Mouse (Mus musculus) stomach, embryonic 14.5 days (tissue): ENCODE data around the gene Trap1. TPM values are rescaled to one million over a fixed set of nuclear protein-coding genes. Genes with fewer than 3 reads are reported as not detected.

ENCODE experiments used
- ATAC-seq: fragments of 200-750 bp; cut with Nextera tagmentation; 2 replicates; pipeline ENCODE4 v1.8.0; 2017; ENCODE audit warnings: low read depth, moderate TSS enrichment; ENCODE audit not compliant: insufficient number of reproducible peaks, insufficient read depth, low FRiP score
- H3K27ac ChIP-seq: fragments of 300-500 bp; sonication (generic); 2 replicates; pipeline ENCODE4 v1.5.1; 2014; ENCODE audit warnings: mild to moderate bottlenecking, low read length, moderate library complexity, mixed read lengths
- H3K27me3 ChIP-seq: fragments of 300-500 bp; sonication (generic); 2 replicates; pipeline ENCODE4 v1.6.1; 2014; ENCODE audit warnings: low read length, control low read depth, mixed read lengths; ENCODE audit not compliant: control insufficient read depth, insufficient read depth
- H3K36me3 ChIP-seq: fragments of 300-500 bp; sonication (generic); 2 replicates; pipeline ENCODE4 v1.6.1; 2014; ENCODE audit warnings: mild to moderate bottlenecking, control low read depth, low read length, moderate library complexity, mixed read lengths; ENCODE audit not compliant: control insufficient read depth, insufficient read depth
- H3K4me1 ChIP-seq: fragments of 300-500 bp; sonication (generic); 2 replicates; pipeline ENCODE4 v1.6.1; 2014; ENCODE audit warnings: low read length, control low read depth, mixed read lengths; ENCODE audit not compliant: control insufficient read depth, insufficient read depth
- H3K4me2 ChIP-seq: fragments of 300-500 bp; sonication (generic); replicated peaks from 2 replicates; pipeline ENCODE4 v1.6.1; 2014; ENCODE audit warnings: low read depth, low read length, control low read depth
- H3K4me3 ChIP-seq: fragments of 300-500 bp; sonication (generic); 2 replicates; pipeline ENCODE4 v1.5.1; 2014; ENCODE audit warnings: low read depth, low read length, control low read depth
- H3K9ac ChIP-seq: fragments of 300-500 bp; sonication (generic); replicated peaks from 2 replicates; pipeline ENCODE4 v1.6.1; 2014; ENCODE audit warnings: low read depth, mild to moderate bottlenecking, control low read depth, low read length, moderate library complexity, mixed read lengths
- H3K9me3 ChIP-seq: fragments of 300-500 bp; sonication (generic); 2 replicates; pipeline ENCODE4 v1.6.1; 2016; ENCODE audit warnings: low read depth, low read length, control low read depth; ENCODE audit not compliant: control insufficient read depth
- WGBS: fragments of 180-500 bp; shearing (Covaris S2); extraction: QIAGEN DNeasy Blood & Tissue Kit; methylation state at CpG from one replicate; pipeline ENCODE4 v1.1.7; 2014; 5-methylcytosine and 5-hydroxymethylcytosine counted together
- polyA plus RNA-seq: library from polyadenylated mRNA; unstranded; fragments of >200 nt; fragmentation: Nextera tagmentation; extraction: Ambion mirVana; gene quantifications from 2 replicates; pipeline ENCODE4 v1.2.1, GENCODE M21; 2014

Trap1 gene
- polyA plus RNA-seq, 1 experiment from 2014 or later, result 94.0 TPM

DNA sequence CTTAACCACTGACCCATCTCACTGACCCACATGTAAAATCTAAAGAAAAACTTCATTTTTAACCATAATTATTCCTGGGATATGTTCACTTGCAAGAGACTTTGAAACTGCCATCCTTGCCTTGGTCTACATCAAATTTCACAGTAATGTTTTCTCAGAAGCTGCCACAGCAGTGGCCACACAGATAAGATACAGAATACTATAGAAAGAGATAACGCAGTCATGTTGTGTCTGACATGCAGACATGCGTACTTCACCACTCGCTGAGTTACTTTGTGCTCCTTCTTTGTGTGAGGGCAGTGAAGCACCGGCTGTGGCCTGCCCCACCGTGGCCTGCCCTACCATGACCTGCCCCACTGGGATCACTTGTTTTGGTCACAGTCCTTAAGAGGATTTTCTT, 43.7 kb downstream of the Trap1 start:
- Histone ChIP-seq H3K9me3 (no peaks in the 10 kb centered on the region), H3K36me3 (peaks cover 16% of the 10 kb centered on the region), H3K4me1 (no peaks in the 10 kb centered on the region), H3K9ac (no peak overlapping the region), H3K27ac (no peak overlapping the region), H3K4me3 (no peak overlapping the region), H3K27me3 (no peaks in the 10 kb centered on the region), H3K4me2 (no peak overlapping the region)
- WGBS, result 79% methylated on average over 5 of the region's 5 CpGs
- ATAC-seq, result no peak

DNA sequence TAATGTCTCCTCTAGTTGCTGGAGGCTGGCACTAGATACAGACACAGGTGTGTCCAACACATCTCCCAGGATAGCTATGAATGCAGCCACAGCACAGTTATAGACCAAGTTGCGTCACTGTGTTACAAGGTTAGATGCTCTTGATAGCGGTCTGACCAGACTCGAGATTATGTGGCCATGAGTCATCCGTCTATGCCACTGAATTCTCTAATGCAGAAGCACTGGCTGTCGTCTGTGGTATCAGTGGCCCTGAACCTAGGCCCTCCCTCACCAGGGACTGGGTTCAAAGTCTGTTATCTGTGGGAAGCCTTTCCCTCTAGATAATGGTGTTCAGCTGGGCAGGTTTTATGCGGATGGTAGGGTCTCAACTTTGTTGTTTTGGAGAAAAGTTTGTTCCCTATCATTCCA, 45.3 kb downstream of the Trap1 start:
- H3K9ac ChIP-seq, result no peak overlapping the region
- H3K4me3 ChIP-seq, result no peak overlapping the region
- H3K27me3 ChIP-seq, result no peaks in the 10 kb centered on the region
- H3K4me2 ChIP-seq, result no peak overlapping the region
- no peaks in the 10 kb centered on the region for H3K9me3 ChIP-seq
- 82% methylated on average over 6 of the region's 6 CpGs for WGBS
- H3K36me3 ChIP-seq, result peaks cover 3% of the 10 kb centered on the region
- H3K27ac ChIP-seq, result no peak overlapping the region
- H3K4me1 ChIP-seq, result no peaks in the 10 kb centered on the region
- ATAC-seq, result no peak

GRCm38 (mm10) chr16:4031441-4032274, 46.0 kb downstream of the Trap1 start:
- no peak overlapping the region for H3K9ac ChIP-seq
- no peaks in the 10 kb centered on the region for H3K36me3 ChIP-seq
- no peaks in the 10 kb centered on the region for H3K9me3 ChIP-seq
- H3K27ac ChIP-seq, result no peak overlapping the region
- no peaks in the 10 kb centered on the region for H3K27me3 ChIP-seq
- no peak overlapping the region for H3K4me2 ChIP-seq
- WGBS, result 56% methylated on average over 4 of the region's 6 CpGs
- H3K4me3 ChIP-seq, result no peak overlapping the region
- ATAC-seq, result no peak
- H3K4me1 ChIP-seq, result no peaks in the 10 kb centered on the region

- WGBS, result 92% methylated on average over 10 of the region's 10 CpGs
Measured at GRCm38 (mm10) chr16:4030501-4030900, 47.1 kb downstream of the Trap1 start.

GRCm38 (mm10) chr16:4029371-4029841, 48.2 kb downstream of the Trap1 start:
- Histone ChIP-seq H3K9ac (no peak overlapping the region), H3K27ac (no peak overlapping the region), H3K4me1 (no peaks in the 10 kb centered on the region), H3K27me3 (no peaks in the 10 kb centered on the region), H3K4me3 (no peak overlapping the region), H3K9me3 (no peaks in the 10 kb centered on the region), H3K36me3 (no peaks in the 10 kb centered on the region), H3K4me2 (no peak overlapping the region)
- no peak for ATAC-seq
- 78% methylated on average over 5 of the region's 5 CpGs for WGBS

More at GRCm38 (mm10) chr16:4030501-4030900, 47.1 kb downstream of the Trap1 start:
- no peak overlapping the region for H3K9ac ChIP-seq
- no peak overlapping the region for H3K4me2 ChIP-seq
- H3K9me3 ChIP-seq, result no peaks in the 10 kb centered on the region
- no peaks in the 10 kb centered on the region for H3K27me3 ChIP-seq
- no peak for ATAC-seq
- H3K4me3 ChIP-seq, result no peak overlapping the region
- H3K27ac ChIP-seq, result no peak overlapping the region
- H3K36me3 ChIP-seq, result no peaks in the 10 kb centered on the region
- H3K4me1 ChIP-seq, result no peaks in the 10 kb centered on the region

- H3K4me3 ChIP-seq, result no peak overlapping the region
- H3K36me3 ChIP-seq, result no peaks in the 10 kb centered on the region
- no peak overlapping the region for H3K27ac ChIP-seq
- WGBS, result 81% methylated on average over 3 of the region's 3 CpGs
- H3K4me2 ChIP-seq, result no peak overlapping the region
- no peak overlapping the region for H3K9ac ChIP-seq
- no peak for ATAC-seq
- no peaks in the 10 kb centered on the region for H3K9me3 ChIP-seq
- H3K4me1 ChIP-seq, result no peaks in the 10 kb centered on the region
- H3K27me3 ChIP-seq, result no peaks in the 10 kb centered on the region
Measured at GRCm38 (mm10) chr16:4027211-4027610, 50.4 kb downstream of the Trap1 start.

GRCm38 (mm10) chr16:4026672-4027071, 51.0 kb downstream of the Trap1 start:
- Histone ChIP-seq H3K36me3 (no peaks in the 10 kb centered on the region), H3K27me3 (no peaks in the 10 kb centered on the region), H3K9ac (no peak overlapping the region), H3K4me3 (no peak overlapping the region), H3K4me2 (no peak overlapping the region), H3K4me1 (no peaks in the 10 kb centered on the region), H3K9me3 (no peaks in the 10 kb centered on the region), H3K27ac (no peak overlapping the region)
- WGBS, result 50% methylated on average over 1 of the region's 1 CpGs
- no peak for ATAC-seq

DNA sequence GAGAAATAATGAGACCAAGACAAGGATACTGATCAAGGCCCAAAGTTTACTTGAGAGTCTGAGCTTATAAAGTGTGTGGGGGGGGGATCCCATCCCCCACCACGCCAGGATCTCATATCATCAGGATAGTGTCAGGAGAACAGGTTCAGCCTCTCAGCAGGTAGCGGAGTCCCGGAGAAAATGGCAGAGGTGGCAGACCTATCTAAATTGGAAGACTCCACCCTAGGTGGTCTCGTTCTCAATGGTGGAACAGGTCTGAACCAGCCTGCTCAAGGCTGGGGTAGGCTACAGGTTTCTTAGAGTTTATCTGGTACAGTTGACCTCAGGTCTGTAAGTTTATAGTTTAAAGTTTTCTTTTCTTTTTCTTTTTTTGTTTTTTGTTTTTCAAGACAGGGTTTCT, 54.9 kb downstream of the Trap1 start:
- Histone ChIP-seq H3K4me3 (no peak overlapping the region), H3K4me2 (no peak overlapping the region), H3K4me1 (no peaks in the 10 kb centered on the region), H3K9ac (no peak overlapping the region), H3K27me3 (no peaks in the 10 kb centered on the region), H3K27ac (no peak overlapping the region), H3K36me3 (no peaks in the 10 kb centered on the region), H3K9me3 (no peaks in the 10 kb centered on the region)
- 62% methylated on average over 4 of the region's 4 CpGs for WGBS
- no peak for ATAC-seq

DNA sequence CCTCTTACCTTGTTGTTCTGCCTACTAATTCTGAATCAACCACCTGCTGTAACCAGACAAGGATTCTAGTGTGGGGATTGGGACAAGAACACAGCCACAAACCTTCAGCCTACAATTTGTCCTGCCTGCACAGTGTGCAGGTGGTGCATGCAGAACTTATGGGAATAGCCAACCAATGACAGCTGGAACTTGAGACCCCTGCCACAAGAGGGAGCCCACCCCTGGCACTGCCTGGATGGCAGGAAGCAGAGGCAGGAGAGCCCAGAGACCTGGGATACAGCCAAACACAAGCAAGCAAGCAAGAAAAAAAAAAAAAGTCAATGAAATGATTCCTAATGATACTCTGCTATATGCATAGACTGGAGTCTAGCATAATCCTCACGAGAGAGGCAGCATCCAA, 56.4 kb downstream of the Trap1 start:
- Histone ChIP-seq H3K27me3 (no peaks in the 10 kb centered on the region), H3K36me3 (no peaks in the 10 kb centered on the region), H3K27ac (no peak overlapping the region), H3K4me1 (no peaks in the 10 kb centered on the region), H3K9ac (no peak overlapping the region), H3K4me3 (no peak overlapping the region), H3K9me3 (no peaks in the 10 kb centered on the region), H3K4me2 (no peak overlapping the region)
- 96% methylated on average over 1 of the region's 1 CpGs for WGBS
- ATAC-seq, result no peak
